Mouse (Mus musculus): ENCODE measurements at regions not wholly inside any gene's neighbourhood (a gene's known extent, or its start where the extent isn't known, plus 50 kb on each side); places are given as distances from the start of the nearest gene placed in this dataset.

DNA sequence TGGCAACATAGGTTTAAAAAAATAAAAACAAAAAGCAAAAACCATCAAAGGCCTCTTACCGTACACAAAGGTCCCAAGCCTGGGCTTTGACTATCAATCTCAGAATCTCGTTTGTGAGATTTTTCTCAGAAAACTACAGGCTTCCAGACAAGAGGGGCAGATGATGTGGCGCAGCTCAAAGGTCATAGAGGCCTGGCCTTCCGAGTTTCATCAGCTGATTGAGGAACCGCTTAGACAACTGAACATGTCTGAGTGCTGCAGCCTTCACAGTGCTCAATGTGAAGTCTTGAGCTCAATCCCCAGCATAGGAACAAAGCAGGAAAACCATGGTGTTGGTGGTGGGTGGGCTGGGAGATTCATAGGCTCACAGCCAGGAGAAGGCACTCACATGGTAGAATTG is 227.9 kb upstream of the Sulf2 start:
- ATAC-seq (ENCODE audit: insufficient read depth, low FRiP score, low TSS enrichment) (no peak), DNase-seq (ENCODE audit: low spot score) (no peak)
- no peaks in the 10 kb centered on the region for H3K27me3 ChIP-seq (ENCODE audit: control insufficient read depth, insufficient read depth, low read length)
- no peak overlapping the region for H3K4me3 ChIP-seq (ENCODE audit: low read depth, low read length)
- peaks cover 44% of the 10 kb centered on the region for H3K4me1 ChIP-seq (ENCODE audit: control insufficient read depth, insufficient read depth, low read length)
- no peaks in the 10 kb centered on the region for H3K9me3 ChIP-seq (ENCODE audit: control insufficient read depth, low read length)
- no peak overlapping the region for H3K27ac ChIP-seq (ENCODE audit: low read depth, low read length)
- WGBS = 81% methylated on average over 5 of the region's 5 CpGs
- no peak overlapping the region for H3K9ac ChIP-seq (ENCODE audit: low read length)
- no peak overlapping the region for H3K4me2 ChIP-seq (ENCODE audit: low read depth)
- no peaks in the 10 kb centered on the region for H3K36me3 ChIP-seq (ENCODE audit: control insufficient read depth, insufficient read depth, low read length)

DNA sequence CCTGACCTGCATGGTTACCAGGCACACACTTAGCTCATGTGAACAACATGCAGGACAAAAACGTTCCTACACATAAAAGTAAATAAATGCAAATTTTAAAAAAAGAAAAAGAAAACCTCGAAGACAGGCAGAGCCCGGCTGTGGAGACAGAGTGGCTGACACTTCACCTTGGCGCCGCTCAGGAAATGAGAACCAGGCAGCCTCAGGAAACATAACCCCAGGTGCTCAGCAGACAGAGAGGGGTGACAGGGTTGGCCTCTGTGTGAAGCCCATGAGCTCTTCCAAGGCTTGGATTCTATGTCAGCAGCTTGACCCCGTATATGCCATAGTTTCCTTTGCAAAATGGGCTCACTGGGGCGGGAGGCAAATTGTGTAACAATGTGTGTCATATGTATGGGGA is 226.7 kb upstream of the Sulf2 start:
- ATAC-seq (ENCODE audit: insufficient read depth, low FRiP score, low TSS enrichment) (no peak), DNase-seq (ENCODE audit: low spot score) (no peak)
- Histone ChIP-seq H3K4me3 (ENCODE audit: low read depth, low read length) (no peak overlapping the region), H3K27ac (ENCODE audit: low read depth, low read length) (no peak overlapping the region), H3K27me3 (ENCODE audit: control insufficient read depth, insufficient read depth, low read length) (no peaks in the 10 kb centered on the region), H3K36me3 (ENCODE audit: control insufficient read depth, insufficient read depth, low read length) (no peaks in the 10 kb centered on the region), H3K9me3 (ENCODE audit: control insufficient read depth, low read length) (no peaks in the 10 kb centered on the region), H3K9ac (ENCODE audit: low read length) (no peak overlapping the region), H3K4me1 (ENCODE audit: control insufficient read depth, insufficient read depth, low read length) (peaks cover 44% of the 10 kb centered on the region), H3K4me2 (ENCODE audit: low read depth) (no peak overlapping the region)
- WGBS = 67% methylated on average over 7 of the region's 7 CpGs

DNA sequence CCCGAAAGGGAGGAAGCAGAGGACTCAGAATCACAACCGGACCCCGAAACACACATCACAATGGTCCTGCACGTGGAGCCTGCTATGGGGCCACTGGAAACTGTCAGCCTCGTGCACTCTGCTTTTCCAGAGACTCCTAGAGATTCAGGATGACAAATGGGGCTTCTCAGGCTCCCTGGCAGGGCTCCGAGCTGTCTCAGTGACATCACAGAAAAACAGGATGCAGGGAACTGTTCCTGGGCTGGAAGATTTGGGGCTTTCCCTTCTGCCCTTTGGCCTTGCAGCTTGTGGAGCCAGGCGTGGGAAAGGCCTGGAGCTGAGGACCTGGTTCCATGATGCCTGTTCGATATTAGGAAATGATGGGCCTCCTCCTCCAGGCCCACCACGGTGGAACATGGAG is 225.4 kb upstream of the Sulf2 start:
- H3K9ac ChIP-seq (ENCODE audit: low read length) = no peak overlapping the region
- H3K4me3 ChIP-seq (ENCODE audit: low read depth, low read length) = no peak overlapping the region
- DNase-seq (ENCODE audit: low spot score) = no peak
- no peak overlapping the region for H3K4me2 ChIP-seq (ENCODE audit: low read depth)
- H3K36me3 ChIP-seq (ENCODE audit: control insufficient read depth, insufficient read depth, low read length) = no peaks in the 10 kb centered on the region
- no peak for ATAC-seq (ENCODE audit: insufficient read depth, low FRiP score, low TSS enrichment)
- H3K27ac ChIP-seq (ENCODE audit: low read depth, low read length) = no peak overlapping the region
- H3K27me3 ChIP-seq (ENCODE audit: control insufficient read depth, insufficient read depth, low read length) = no peaks in the 10 kb centered on the region
- 81% methylated on average over 9 of the region's 9 CpGs for WGBS
- H3K4me1 ChIP-seq (ENCODE audit: control insufficient read depth, insufficient read depth, low read length) = peaks cover 42% of the 10 kb centered on the region
- no peaks in the 10 kb centered on the region for H3K9me3 ChIP-seq (ENCODE audit: control insufficient read depth, low read length)

DNA sequence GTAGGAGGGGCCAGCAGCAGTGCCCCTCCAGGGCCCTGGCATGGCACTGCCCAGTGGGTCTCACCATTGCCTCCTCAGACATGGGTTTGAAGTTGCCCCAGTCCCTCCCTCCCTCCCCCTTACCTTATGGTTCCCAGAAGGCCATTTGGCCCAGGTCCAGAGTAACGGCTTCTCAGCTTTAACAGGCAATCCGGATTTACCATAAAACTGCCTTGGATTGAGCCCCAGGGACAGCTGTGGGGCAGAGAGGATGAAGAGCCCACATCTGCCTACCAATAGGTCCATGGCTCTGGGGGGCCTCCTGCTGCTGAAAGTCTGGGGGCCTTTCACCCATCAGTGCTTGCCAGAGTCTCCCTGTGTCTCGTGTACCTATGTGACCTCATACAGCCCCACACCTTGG is 222.9 kb upstream of the Sulf2 start:
- no peak overlapping the region for H3K4me2 ChIP-seq (ENCODE audit: low read depth)
- WGBS = 24% methylated on average over 3 of the region's 3 CpGs
- DNase-seq (ENCODE audit: low spot score) (no peak), ATAC-seq (ENCODE audit: insufficient read depth, low FRiP score, low TSS enrichment) (no peak)
- H3K27ac ChIP-seq (ENCODE audit: low read depth, low read length) = no peak overlapping the region
- no peaks in the 10 kb centered on the region for H3K27me3 ChIP-seq (ENCODE audit: control insufficient read depth, insufficient read depth, low read length)
- H3K4me1 ChIP-seq (ENCODE audit: control insufficient read depth, insufficient read depth, low read length) = peaks cover 21% of the 10 kb centered on the region
- no peak overlapping the region for H3K4me3 ChIP-seq (ENCODE audit: low read depth, low read length)
- no peaks in the 10 kb centered on the region for H3K36me3 ChIP-seq (ENCODE audit: control insufficient read depth, insufficient read depth, low read length)
- no peak overlapping the region for H3K9ac ChIP-seq (ENCODE audit: low read length)
- no peaks in the 10 kb centered on the region for H3K9me3 ChIP-seq (ENCODE audit: control insufficient read depth, low read length)

DNA sequence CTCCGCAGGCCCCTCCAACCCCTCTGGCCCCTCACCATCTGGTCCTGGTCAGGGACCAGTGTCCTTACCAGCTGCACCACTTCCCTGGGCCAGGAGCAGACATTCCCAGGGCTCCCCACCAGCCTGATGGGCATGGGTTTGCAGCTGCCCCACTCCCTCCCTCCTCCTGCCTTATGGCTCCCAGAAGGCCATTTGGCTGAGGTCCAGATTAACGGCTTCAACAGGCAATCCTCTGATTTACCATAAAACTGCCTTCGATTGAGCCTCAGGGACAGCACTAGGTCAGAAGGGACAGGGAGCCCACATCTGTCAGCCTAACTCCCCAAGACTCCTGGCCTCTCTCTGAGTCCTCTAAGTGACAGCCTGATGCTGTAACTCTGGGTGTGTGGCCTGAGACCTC is 221.9 kb upstream of the Sulf2 start:
- 16% methylated on average over 3 of the region's 3 CpGs for WGBS
- no peak overlapping the region for H3K4me3 ChIP-seq (ENCODE audit: low read depth, low read length)
- peak overlapping the region; percentile 58; the same call in 1 of the 2 replicates for H3K27ac ChIP-seq (ENCODE audit: low read depth, low read length)

DNA sequence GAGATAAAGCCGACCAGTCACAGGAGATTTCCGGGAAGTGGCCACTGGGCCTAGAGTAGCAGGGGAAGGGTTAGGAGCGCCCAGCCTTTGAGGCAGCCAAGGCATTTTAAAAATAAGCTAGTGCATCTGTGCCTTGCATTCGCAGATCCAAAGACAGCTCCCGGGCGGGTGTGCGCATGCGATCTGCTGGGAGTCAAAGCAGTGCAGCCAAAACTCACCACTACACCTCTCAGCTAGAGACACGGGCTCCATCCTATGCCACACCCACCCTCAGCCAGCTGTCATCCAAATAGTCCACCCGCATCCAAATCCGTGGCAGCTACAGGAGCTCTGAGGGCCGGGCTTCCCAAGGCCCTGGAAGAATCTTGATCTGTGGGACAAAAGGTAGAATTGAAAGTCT is 220.2 kb upstream of the Sulf2 start:
- ATAC-seq (ENCODE audit: insufficient read depth, low FRiP score, low TSS enrichment) (no peak), DNase-seq (ENCODE audit: low spot score) (no peak)
- 87% methylated on average over 12 of the region's 12 CpGs for WGBS
- H3K4me2 ChIP-seq (ENCODE audit: low read depth) = no peak overlapping the region
- H3K27me3 ChIP-seq (ENCODE audit: control insufficient read depth, insufficient read depth, low read length) = no peaks in the 10 kb centered on the region
- no peak overlapping the region for H3K27ac ChIP-seq (ENCODE audit: low read depth, low read length)
- H3K9me3 ChIP-seq (ENCODE audit: control insufficient read depth, low read length) = no peaks in the 10 kb centered on the region
- no peak overlapping the region for H3K4me3 ChIP-seq (ENCODE audit: low read depth, low read length)
- no peak overlapping the region for H3K9ac ChIP-seq (ENCODE audit: low read length)
- H3K36me3 ChIP-seq (ENCODE audit: control insufficient read depth, insufficient read depth, low read length) = no peaks in the 10 kb centered on the region
- H3K4me1 ChIP-seq (ENCODE audit: control insufficient read depth, insufficient read depth, low read length) = peaks cover 19% of the 10 kb centered on the region

More for the DNA sequence above, 221.9 kb upstream of the Sulf2 start:
- peaks cover 19% of the 10 kb centered on the region for H3K4me1 ChIP-seq (ENCODE audit: control insufficient read depth, insufficient read depth, low read length)
- H3K9ac ChIP-seq (ENCODE audit: low read length) = no peak overlapping the region
- peak; percentile 79 for DNase-seq (ENCODE audit: low spot score)
- no peaks in the 10 kb centered on the region for H3K36me3 ChIP-seq (ENCODE audit: control insufficient read depth, insufficient read depth, low read length)
- peak; percentile 74 for ATAC-seq (ENCODE audit: insufficient read depth, low FRiP score, low TSS enrichment)
- no peaks in the 10 kb centered on the region for H3K27me3 ChIP-seq (ENCODE audit: control insufficient read depth, insufficient read depth, low read length)
- no peaks in the 10 kb centered on the region for H3K9me3 ChIP-seq (ENCODE audit: control insufficient read depth, low read length)
- H3K4me2 ChIP-seq (ENCODE audit: low read depth) = no peak overlapping the region

DNA sequence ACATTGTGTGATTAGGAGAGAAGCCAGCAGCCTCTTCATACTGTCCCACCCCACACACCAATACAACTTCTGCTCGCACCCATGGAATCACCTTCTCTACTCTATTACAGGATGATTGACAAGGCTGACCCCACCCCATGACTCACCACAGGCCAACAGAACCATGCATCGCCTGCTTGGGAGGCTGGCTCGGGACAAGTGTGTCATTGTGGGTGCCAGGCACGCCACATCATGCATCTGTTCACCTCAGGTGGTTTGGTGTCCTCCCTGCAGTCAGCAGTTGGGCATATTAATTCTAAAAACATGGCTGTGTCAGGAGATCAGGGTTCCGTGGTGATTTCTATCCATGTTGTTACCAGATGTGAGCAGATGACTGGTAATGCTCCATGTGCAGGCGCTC is 215.3 kb upstream of the Sulf2 start:
- Histone ChIP-seq H3K27me3 (ENCODE audit: control insufficient read depth, insufficient read depth, low read length) (no peaks in the 10 kb centered on the region), H3K4me1 (ENCODE audit: control insufficient read depth, insufficient read depth, low read length) (no peaks in the 10 kb centered on the region), H3K9ac (ENCODE audit: low read length) (no peak overlapping the region), H3K36me3 (ENCODE audit: control insufficient read depth, insufficient read depth, low read length) (no peaks in the 10 kb centered on the region), H3K4me3 (ENCODE audit: low read depth, low read length) (no peak overlapping the region), H3K4me2 (ENCODE audit: low read depth) (no peak overlapping the region), H3K9me3 (ENCODE audit: control insufficient read depth, low read length) (no peaks in the 10 kb centered on the region; the same call in 1 of the 2 replicates), H3K27ac (ENCODE audit: low read depth, low read length) (no peak overlapping the region)
- ATAC-seq (ENCODE audit: insufficient read depth, low FRiP score, low TSS enrichment) (no peak), DNase-seq (ENCODE audit: low spot score) (no peak)
- WGBS = 77% methylated on average over 6 of the region's 6 CpGs

DNA sequence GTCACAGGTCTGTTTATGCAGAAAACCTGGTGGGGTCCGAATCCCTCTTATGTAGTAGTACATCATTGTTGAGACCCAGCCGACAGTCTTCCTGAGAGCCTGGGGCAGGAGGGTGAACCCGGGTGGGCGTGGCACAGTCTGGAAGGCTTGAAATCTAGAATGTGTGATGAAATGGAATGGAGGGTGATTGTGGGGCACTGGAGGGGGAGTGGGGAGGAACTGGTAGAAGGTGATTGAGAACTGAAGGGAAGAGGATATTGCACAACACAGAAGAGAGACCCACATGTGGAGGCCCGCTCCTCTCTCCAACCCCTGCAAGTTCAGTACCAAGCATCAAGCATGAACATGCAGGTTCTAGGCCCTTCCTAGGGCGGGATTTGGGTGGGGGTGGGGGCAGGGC is 206.2 kb upstream of the Sulf2 start:
- Histone ChIP-seq H3K27ac (ENCODE audit: low read depth, low read length) (no peak overlapping the region), H3K36me3 (ENCODE audit: control insufficient read depth, insufficient read depth, low read length) (no peaks in the 10 kb centered on the region), H3K4me3 (ENCODE audit: low read depth, low read length) (no peak overlapping the region), H3K27me3 (ENCODE audit: control insufficient read depth, insufficient read depth, low read length) (no peaks in the 10 kb centered on the region), H3K9ac (ENCODE audit: low read length) (no peak overlapping the region), H3K4me2 (ENCODE audit: low read depth) (no peak overlapping the region), H3K9me3 (ENCODE audit: control insufficient read depth, low read length) (no peaks in the 10 kb centered on the region), H3K4me1 (ENCODE audit: control insufficient read depth, insufficient read depth, low read length) (peaks cover 5% of the 10 kb centered on the region; the same call in 1 of the 2 replicates)
- WGBS = 84% methylated on average over 6 of the region's 6 CpGs
- DNase-seq (ENCODE audit: low spot score) (no peak), ATAC-seq (ENCODE audit: insufficient read depth, low FRiP score, low TSS enrichment) (no peak)

DNA sequence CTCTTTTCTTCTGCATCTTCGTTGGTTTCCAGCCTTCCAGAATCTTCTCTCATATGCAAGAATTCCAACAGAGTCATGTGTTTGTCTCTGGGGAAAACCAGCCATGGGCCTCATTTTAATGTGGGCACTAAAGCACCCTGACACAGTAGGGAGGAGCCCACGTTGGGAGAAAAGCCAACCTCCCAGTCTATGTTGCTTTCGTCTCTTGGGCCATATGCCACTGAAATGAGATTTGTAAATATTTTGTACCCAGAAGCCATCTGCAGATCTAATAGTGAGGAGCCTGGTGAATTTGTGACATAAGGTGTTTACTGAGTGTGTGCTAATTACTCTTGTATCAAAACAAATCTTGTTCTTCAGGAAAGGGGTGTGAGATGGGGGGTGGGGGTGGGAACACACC is 205.3 kb upstream of the Sulf2 start:
- H3K27ac ChIP-seq (ENCODE audit: low read depth, low read length) = no peak overlapping the region
- peaks cover 5% of the 10 kb centered on the region; the same call in 1 of the 2 replicates for H3K4me1 ChIP-seq (ENCODE audit: control insufficient read depth, insufficient read depth, low read length)
- WGBS = 70% methylated on average over 3 of the region's 3 CpGs
- no peak overlapping the region for H3K9ac ChIP-seq (ENCODE audit: low read length)
- no peak for DNase-seq (ENCODE audit: low spot score)
- no peak overlapping the region for H3K4me3 ChIP-seq (ENCODE audit: low read depth, low read length)
- no peak for ATAC-seq (ENCODE audit: insufficient read depth, low FRiP score, low TSS enrichment)
- H3K4me2 ChIP-seq (ENCODE audit: low read depth) = no peak overlapping the region
- no peaks in the 10 kb centered on the region for H3K27me3 ChIP-seq (ENCODE audit: control insufficient read depth, insufficient read depth, low read length)
- no peaks in the 10 kb centered on the region for H3K9me3 ChIP-seq (ENCODE audit: control insufficient read depth, low read length)
- H3K36me3 ChIP-seq (ENCODE audit: control insufficient read depth, insufficient read depth, low read length) = no peaks in the 10 kb centered on the region
